Mouse (Mus musculus): Measurements from ENCODE around the gene Srp54a.
"Not testable (repeated sequence)": the region's sequence is repeated elsewhere in the genome, so short reads cannot be mapped to it uniquely, and the experiment has no call there.

Gene Srp54a

DNA sequence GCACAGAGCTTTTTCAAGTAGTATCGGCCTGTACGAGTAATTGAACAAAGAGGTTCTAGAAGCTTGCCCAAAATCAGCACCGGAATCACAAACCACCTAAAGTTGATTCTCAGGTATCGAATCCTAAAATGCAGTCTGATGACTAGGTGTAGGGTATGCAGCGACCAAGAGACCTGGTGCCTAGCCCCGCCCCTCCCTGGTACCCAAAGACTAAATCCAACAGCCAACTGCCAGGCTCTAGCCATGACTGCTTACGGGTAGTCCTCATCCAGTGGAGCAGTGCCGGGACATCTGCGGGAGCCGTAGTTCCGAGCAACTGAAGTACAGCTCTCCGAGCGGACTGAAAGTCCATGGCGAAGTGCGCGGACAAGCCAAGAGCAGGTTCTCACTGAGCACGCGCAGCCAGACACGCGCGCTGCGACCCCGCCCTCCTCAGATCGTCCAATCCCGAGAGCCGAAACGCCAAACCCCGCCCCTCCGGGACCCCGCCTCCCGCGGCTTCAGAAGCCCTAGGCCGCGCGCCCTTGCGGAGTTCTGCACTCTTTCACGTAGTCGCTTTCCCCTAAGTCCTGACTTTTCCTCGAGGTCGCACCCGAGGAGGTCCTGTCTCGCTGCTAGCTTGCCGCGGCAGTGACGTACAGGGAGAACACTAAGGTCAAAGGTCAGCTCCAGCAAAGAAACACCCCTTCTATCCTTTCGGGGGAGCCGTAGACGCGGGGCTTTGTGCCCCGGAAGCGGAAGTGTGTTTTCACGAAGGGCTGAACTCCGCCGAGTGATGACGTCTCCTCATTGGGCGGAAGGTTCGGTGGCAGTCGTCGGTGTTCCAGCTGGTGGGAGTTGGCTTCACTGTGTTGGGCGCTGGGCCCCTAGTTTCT is at the start of gene Srp54a, which contains the start of gene 2700097O09Rik:
Srp54a (plus strand) TSS at position 537 of the 875 bp plus-strand sequence.
2700097O09Rik (minus strand) TSS at position 385 of the 875 bp plus-strand sequence.
- in situ Hi-C loops (cut with MboI), result not testable (repeated sequence)

- in situ Hi-C loops (cut with MboI), result no loop called here
These were observed 39.1 kb upstream of the Srp54a start for GRCm38 (mm10) chr12:55041011-55041410.

DNA sequence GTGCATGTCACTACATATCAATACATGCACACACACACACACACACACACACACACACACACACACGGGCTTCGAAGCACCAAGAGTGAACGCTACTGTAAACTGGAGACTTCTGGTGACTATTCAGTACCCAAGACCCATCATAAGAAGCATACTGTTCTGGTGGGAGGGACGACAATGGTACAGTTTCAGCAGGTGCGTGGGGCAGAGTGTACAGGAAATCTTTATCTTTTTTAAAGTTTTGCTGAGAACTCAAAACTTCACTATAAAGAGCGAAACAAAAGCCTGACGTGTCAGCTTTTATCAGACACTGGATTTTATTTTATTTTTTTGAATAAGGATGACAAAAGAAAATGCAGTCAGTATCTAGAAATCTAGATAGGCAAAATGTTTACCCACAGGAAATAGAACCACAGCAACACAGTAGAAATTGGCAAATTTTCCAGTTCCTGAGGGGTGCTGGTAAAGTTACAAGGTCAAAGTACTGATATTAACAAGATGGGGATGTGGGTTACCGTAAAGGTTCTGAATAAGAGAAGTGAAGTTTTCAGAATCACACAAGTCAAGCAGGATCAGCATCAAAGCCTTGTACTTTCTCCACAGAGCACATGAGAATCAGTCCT is 30.2 kb upstream of the Srp54a start:
- in situ Hi-C loops (cut with MboI), result no loop called here

GRCm38 (mm10) chr12:55051210-55052173 is 28.6 kb upstream of the Srp54a start:
- in situ Hi-C loops (cut with MboI), result no loop called here

DNA sequence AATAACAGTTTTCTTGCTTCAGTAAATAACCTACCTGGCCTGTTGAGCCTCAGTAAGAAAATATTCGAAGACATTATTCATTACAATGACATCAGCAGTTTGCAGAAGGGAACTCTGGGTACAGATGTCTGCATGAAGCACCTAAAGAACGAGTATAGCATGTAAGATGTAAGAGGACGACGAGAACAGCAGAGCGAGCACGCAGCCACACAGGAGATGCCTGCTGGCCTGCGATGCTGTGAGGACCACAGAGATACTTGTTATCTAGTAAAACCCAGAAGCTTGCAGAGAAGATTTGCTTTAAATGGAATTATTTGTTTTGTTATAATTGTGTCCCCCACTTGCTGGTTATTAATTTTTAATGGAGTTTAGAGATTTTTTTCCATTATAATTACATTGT is 26.8 kb upstream of the Srp54a start:
- in situ Hi-C loops (cut with MboI), result no loop called here

GRCm38 (mm10) chr12:55054551-55055241 is 25.4 kb upstream of the Srp54a start:
- in situ Hi-C loops (cut with MboI), result no loop called here

GRCm38 (mm10) chr12:55056703-55057102 is 23.4 kb upstream of the Srp54a start:
- in situ Hi-C loops (cut with MboI), result no loop called here

- in situ Hi-C loops (cut with MboI), result no loop called here
These were observed 21.0 kb upstream of the Srp54a start for GRCm38 (mm10) chr12:55058865-55059615.

GRCm38 (mm10) chr12:55059812-55060211 is 20.2 kb upstream of the Srp54a start:
- in situ Hi-C loops (cut with MboI), result no loop called here

GRCm38 (mm10) chr12:55060212-55060898 is 19.7 kb upstream of the Srp54a start:
- in situ Hi-C loops (cut with MboI), result no loop called here

GRCm38 (mm10) chr12:55061006-55061405 is 19.1 kb upstream of the Srp54a start:
- in situ Hi-C loops (cut with MboI), result no loop called here

DNA sequence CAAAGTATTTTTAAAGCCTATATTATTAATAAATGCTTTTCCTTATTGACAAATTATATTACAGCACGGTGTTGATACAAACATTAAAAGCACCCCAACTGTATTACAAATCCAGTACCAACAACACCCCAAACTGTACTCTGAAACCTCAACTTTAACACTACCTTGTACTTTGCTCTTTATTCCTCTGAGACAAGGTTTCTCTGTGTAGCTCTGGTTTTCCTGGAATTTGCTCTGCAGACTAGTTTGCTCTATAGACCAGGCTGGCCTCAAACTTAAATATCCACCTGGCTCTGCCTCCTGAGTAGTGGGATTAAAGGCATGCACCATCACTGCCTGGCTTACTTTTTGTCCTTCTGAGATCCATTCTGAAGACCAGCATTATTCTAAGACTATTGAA is 17.9 kb upstream of the Srp54a start:
- in situ Hi-C loops (cut with MboI), result no loop called here

DNA sequence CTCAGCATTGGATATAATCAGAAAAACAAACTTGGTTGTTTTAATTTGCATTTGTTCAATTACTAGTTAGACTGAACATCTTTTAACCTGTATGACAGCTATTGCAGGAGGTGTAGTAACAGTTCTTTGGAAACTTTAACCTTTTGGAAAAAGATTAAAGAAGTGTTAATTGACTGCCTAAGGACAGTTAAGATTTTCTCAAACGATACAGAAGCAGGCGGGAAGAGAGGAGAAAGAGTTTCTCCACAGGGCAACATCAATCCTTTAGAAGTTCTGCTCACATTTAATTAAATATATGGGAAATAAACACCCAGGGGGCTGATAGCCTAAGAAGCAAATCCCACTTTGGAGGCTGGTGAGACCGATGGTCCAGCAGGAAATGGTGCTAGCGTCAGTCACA is 7.6 kb upstream of the Srp54a start:
- in situ Hi-C loops (cut with MboI), result no loop called here

- in situ Hi-C loops (cut with MboI), result no loop called here
These were observed 6.4 kb upstream of the Srp54a start for GRCm38 (mm10) chr12:55073686-55074085.

DNA sequence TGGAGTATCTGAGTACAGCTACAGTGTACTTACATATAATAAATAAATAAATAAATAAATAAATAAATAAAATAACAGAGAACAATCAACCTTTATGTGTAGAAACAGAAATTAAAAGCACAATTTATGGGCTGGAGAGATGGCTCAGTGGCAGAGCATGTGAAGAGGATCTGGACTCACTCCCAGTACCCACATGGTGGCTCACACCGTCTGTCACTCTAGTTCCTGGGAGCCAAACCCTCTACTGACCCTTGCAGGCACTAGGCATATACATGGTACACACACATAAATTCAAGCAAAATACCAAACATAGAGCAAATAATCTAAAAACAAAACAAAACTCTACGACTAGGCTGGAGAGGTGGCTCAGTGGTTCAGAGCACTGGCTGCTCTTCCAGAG is 4.8 kb upstream of the Srp54a start:
- in situ Hi-C loops (cut with MboI), result no loop called here

- in situ Hi-C loops (cut with MboI), result not testable (repeated sequence)
These were observed 1.4 kb upstream of the Srp54a start for GRCm38 (mm10) chr12:55078706-55079105.

GRCm38 (mm10) chr12:55080601-55080942 is 510 bp downstream of the Srp54a start:
- in situ Hi-C loops (cut with MboI), result not testable (repeated sequence)

- in situ Hi-C loops (cut with MboI), result not testable (repeated sequence)
These were observed 12.1 kb downstream of the Srp54a start for GRCm38 (mm10) chr12:55092127-55092526.

- in situ Hi-C loops (cut with MboI), result not testable (repeated sequence)
These were observed 32.6 kb downstream of the Srp54a start for GRCm38 (mm10) chr12:55112616-55113015.

DNA sequence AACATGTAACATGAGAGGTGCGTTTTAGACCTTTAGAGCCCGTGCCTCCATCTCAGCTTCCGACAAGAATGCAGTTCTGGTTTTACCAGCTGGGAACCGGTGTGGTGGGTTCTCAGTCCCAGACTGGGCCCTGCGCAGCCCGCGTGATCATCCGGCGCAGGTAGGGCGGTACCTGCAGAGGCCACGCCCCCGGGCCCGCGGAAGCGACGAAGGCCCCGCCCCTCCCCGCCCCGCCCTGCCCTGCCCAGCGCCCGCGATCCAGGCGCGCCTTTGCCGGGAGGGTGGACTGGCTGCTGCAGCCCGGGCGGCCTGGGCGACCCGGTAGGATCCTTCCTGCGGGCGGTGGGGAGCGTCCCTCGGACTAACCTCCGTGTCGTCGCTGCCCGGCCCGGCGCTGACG is 44.2 kb downstream of the Srp54a start, which contains the start of gene Fam177a:
Fam177a (plus strand) TSS at position 228 of the 400 bp plus-strand sequence.
- in situ Hi-C loops (cut with MboI), result not testable (repeated sequence)

Measured in mature B cell (primary cell).